Mouse (Mus musculus): Measurements from ENCODE around the gene Actn4. TPM values are rescaled to one million over a fixed set of nuclear protein-coding genes. Genes with fewer than 3 reads are reported as not detected.

Gene Actn4
- polyA plus RNA-seq, 1 experiment: 465 TPM

- H3K36me3 ChIP-seq (ENCODE audit: control insufficient read depth, insufficient read depth): peaks cover 20% of the 10 kb centered on the region
- H3K79me3 ChIP-seq (ENCODE audit: low read depth): peaks cover 82% of the 10 kb centered on the region
- H3K4me3 ChIP-seq (ENCODE audit: insufficient read depth, poor library complexity, severe bottlenecking): no peak overlapping the region
- H3ac ChIP-seq (ENCODE audit: control insufficient read depth, insufficient read length, low read depth): peak overlapping the region; percentile 35
- no peaks in the 10 kb centered on the region for H3K27me3 ChIP-seq (ENCODE audit: control insufficient read depth, insufficient read depth, insufficient read length)
- peaks cover 89% of the 10 kb centered on the region for H3K79me2 ChIP-seq (ENCODE audit: control insufficient read depth, insufficient read depth)
- TF ChIP-seq USF1 (IDR thresholded peaks at IDR 0.05; ENCODE audit: low read depth) (no peak), MAX (IDR thresholded peaks at IDR 0.05) (no peak), CTCF (IDR thresholded peaks at IDR 0.05; ENCODE audit: control insufficient read depth, insufficient read depth, insufficient read length) (no peak)
These were observed 4.0 kb downstream of the Actn4 start for GRCm38 (mm10) chr7:28957997-28958725.

- Histone ChIP-seq H3ac (ENCODE audit: control insufficient read depth, insufficient read length, low read depth) (no peak overlapping the region), H3K4me3 (ENCODE audit: insufficient read depth, poor library complexity, severe bottlenecking) (no peak overlapping the region), H3K36me3 (ENCODE audit: control insufficient read depth, insufficient read depth) (peaks cover 20% of the 10 kb centered on the region), H3K79me2 (ENCODE audit: control insufficient read depth, insufficient read depth) (peaks cover 95% of the 10 kb centered on the region), H3K79me3 (ENCODE audit: low read depth) (peaks cover 84% of the 10 kb centered on the region), H3K27me3 (ENCODE audit: control insufficient read depth, insufficient read depth, insufficient read length) (no peaks in the 10 kb centered on the region)
- TF ChIP-seq USF1 (IDR thresholded peaks at IDR 0.05; ENCODE audit: low read depth): no peak
- TF ChIP-seq MYOD1 (IDR thresholded peaks at IDR 0.05; ENCODE audit: control insufficient read depth, insufficient read length, low read depth): no peak
- no peak for TF ChIP-seq MAX (IDR thresholded peaks at IDR 0.05)
- TF ChIP-seq CEBPB (IDR thresholded peaks at IDR 0.05; ENCODE audit: low read depth): no peak
- no peak for TF ChIP-seq FOSL1 (IDR thresholded peaks at IDR 0.05; ENCODE audit: insufficient read depth, low read length, poor library complexity, severe bottlenecking)
- TF ChIP-seq MYOG (IDR thresholded peaks at IDR 0.05; ENCODE audit: control insufficient read depth, extremely low read depth, insufficient read length): no peak
- no peak for TF ChIP-seq CTCF (IDR thresholded peaks at IDR 0.05; ENCODE audit: control insufficient read depth, insufficient read depth, insufficient read length)
These were observed 4.9 kb downstream of the Actn4 start for GRCm38 (mm10) chr7:28957286-28957685.

- TF ChIP-seq MYOD1 (IDR thresholded peaks at IDR 0.05; ENCODE audit: control insufficient read depth, insufficient read length, low read depth) (no peak), FOSL1 (IDR thresholded peaks at IDR 0.05; ENCODE audit: insufficient read depth, low read length, poor library complexity, severe bottlenecking) (no peak), MAX (IDR thresholded peaks at IDR 0.05) (no peak), CTCF (IDR thresholded peaks at IDR 0.05; ENCODE audit: control insufficient read depth, insufficient read depth, insufficient read length) (no peak), USF1 (IDR thresholded peaks at IDR 0.05; ENCODE audit: low read depth) (no peak)
- H3K79me2 ChIP-seq (ENCODE audit: control insufficient read depth, insufficient read depth): peaks cover 97% of the 10 kb centered on the region
These were observed 5.9 kb downstream of the Actn4 start for GRCm38 (mm10) chr7:28956270-28956669.

GRCm38 (mm10) chr7:28955295-28955897, 6.7 kb downstream of the Actn4 start:
- Histone ChIP-seq H3K36me3 (ENCODE audit: control insufficient read depth, insufficient read depth) (peaks cover 32% of the 10 kb centered on the region), H3K4me3 (ENCODE audit: insufficient read depth, poor library complexity, severe bottlenecking) (no peak overlapping the region), H3K79me2 (ENCODE audit: control insufficient read depth, insufficient read depth) (peaks cover 97% of the 10 kb centered on the region), H3K27me3 (ENCODE audit: control insufficient read depth, insufficient read depth, insufficient read length) (no peaks in the 10 kb centered on the region), H3ac (ENCODE audit: control insufficient read depth, insufficient read length, low read depth) (peak overlapping the region; percentile 26), H3K79me3 (ENCODE audit: low read depth) (peaks cover 87% of the 10 kb centered on the region)
- TF ChIP-seq FOSL1 (IDR thresholded peaks at IDR 0.05; ENCODE audit: insufficient read depth, low read length, poor library complexity, severe bottlenecking) (peak; percentile 38), CEBPB (IDR thresholded peaks at IDR 0.05; ENCODE audit: low read depth) (no peak), MYOG (IDR thresholded peaks at IDR 0.05; ENCODE audit: control insufficient read depth, extremely low read depth, insufficient read length) (no peak), MAX (IDR thresholded peaks at IDR 0.05) (no peak)

More at GRCm38 (mm10) chr7:28956270-28956669, 5.9 kb downstream of the Actn4 start:
- Histone ChIP-seq H3K79me3 (ENCODE audit: low read depth) (peaks cover 87% of the 10 kb centered on the region), H3ac (ENCODE audit: control insufficient read depth, insufficient read length, low read depth) (peak overlapping the region; percentile 40), H3K27me3 (ENCODE audit: control insufficient read depth, insufficient read depth, insufficient read length) (no peaks in the 10 kb centered on the region), H3K4me3 (ENCODE audit: insufficient read depth, poor library complexity, severe bottlenecking) (no peak overlapping the region), H3K36me3 (ENCODE audit: control insufficient read depth, insufficient read depth) (peaks cover 24% of the 10 kb centered on the region)

- Histone ChIP-seq H3K36me3 (ENCODE audit: control insufficient read depth, insufficient read depth) (peaks cover 36% of the 10 kb centered on the region), H3ac (ENCODE audit: control insufficient read depth, insufficient read length, low read depth) (no peak overlapping the region), H3K79me3 (ENCODE audit: low read depth) (peaks cover 87% of the 10 kb centered on the region)
These were observed 7.4 kb downstream of the Actn4 start for GRCm38 (mm10) chr7:28954773-28955172.

More at GRCm38 (mm10) chr7:28954773-28955172, 7.4 kb downstream of the Actn4 start:
- no peak for TF ChIP-seq MYOG (IDR thresholded peaks at IDR 0.05; ENCODE audit: control insufficient read depth, extremely low read depth, insufficient read length)
- peak; percentile 75 for TF ChIP-seq CEBPB (IDR thresholded peaks at IDR 0.05; ENCODE audit: low read depth)
- Histone ChIP-seq H3K4me3 (ENCODE audit: insufficient read depth, poor library complexity, severe bottlenecking) (no peak overlapping the region), H3K27me3 (ENCODE audit: control insufficient read depth, insufficient read depth, insufficient read length) (no peaks in the 10 kb centered on the region), H3K79me2 (ENCODE audit: control insufficient read depth, insufficient read depth) (peaks cover 97% of the 10 kb centered on the region)
